Mouse (Mus musculus) frontal cortex, adult 2 months (tissue): ENCODE data around the gene Cutal. TPM values are rescaled to one million over a fixed set of nuclear protein-coding genes. Genes with fewer than 3 reads are reported as not detected.
"Not testable (repeated sequence)": the region's sequence is repeated elsewhere in the genome, so short reads cannot be mapped to it uniquely, and the experiment has no call there.

Experiments
- DNase-seq, 2 experiments: peaks; one replicate each; pipeline ENCODE4 v3.0.0; 2022; ENCODE audit warnings: low spot score in 1 of 2; ENCODE audit errors: extremely low spot score in 1 of 2
- polyA plus RNA-seq: library from polyadenylated mRNA; depleted of rRNA; stranded (reverse); fragments of >200 nt; gene quantifications from 2 replicates; pipeline ENCODE4 v1.2.3, GENCODE M21; 2012; rRNA removed

Gene Cutal
- 0.55 and 0.58 TPM in 2 replicates for polyA plus RNA-seq

DNA sequence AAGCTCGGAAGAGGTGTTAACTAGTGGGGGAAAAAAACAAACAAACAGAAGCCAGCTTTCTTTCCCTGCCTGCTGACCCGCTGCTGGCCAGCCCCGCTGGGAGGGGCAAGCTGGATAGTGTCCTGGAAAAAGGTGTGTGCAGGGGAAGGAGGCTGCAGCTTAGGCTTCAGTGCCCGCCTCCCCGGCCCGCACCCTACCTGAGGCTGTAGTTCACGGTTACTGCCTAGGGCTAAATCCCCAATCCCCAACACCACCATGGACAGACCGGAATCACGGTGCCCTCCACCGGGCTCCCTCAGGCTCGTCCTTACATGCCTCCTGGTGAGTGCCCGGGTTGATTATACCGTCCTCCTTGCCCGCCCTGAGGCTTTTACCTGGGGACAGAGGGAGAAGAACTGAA lies at the start of gene Cutal:
TSS of gene Cutal (plus strand) at position 126 of the 400 bp plus-strand sequence.
- no peak for DNase-seq

DNA sequence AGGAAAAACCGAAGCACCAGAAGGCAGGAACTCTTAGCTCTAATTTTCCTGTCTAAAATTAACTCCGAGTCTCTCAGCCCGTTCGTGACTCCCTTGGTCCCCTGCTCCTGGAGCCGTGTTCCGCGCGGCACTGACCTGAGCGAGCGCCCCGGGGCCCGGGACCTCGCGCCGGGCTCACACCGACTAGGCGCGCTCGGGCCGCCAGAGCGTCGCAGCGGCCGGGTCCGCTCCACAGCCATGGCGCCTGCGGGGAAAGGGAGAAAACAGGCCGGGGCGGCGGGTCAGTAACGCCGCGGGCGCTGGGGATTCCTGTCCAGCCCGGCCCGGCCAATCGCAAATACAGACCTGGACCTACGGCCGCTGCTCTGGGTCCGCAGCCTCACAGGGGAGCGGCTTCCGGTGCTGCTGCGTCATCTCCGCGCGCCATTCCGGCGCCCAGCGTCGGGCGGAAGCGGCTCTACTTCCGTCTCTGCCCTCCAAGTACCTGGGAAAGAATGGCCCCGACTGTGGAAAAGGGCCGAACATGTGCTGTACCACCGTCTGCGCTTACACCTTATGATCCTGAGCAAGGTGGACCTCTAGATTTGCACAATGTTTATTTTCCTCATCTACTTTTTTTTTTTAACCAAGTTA lies 48.3 kb upstream of the Cutal start, which contains the start of gene Fbxw2:
TSS of gene Fbxw2 (minus strand) at position 485 of the 633 bp plus-strand sequence.
- DNase-seq, result peak; percentile 77 to 94

DNA sequence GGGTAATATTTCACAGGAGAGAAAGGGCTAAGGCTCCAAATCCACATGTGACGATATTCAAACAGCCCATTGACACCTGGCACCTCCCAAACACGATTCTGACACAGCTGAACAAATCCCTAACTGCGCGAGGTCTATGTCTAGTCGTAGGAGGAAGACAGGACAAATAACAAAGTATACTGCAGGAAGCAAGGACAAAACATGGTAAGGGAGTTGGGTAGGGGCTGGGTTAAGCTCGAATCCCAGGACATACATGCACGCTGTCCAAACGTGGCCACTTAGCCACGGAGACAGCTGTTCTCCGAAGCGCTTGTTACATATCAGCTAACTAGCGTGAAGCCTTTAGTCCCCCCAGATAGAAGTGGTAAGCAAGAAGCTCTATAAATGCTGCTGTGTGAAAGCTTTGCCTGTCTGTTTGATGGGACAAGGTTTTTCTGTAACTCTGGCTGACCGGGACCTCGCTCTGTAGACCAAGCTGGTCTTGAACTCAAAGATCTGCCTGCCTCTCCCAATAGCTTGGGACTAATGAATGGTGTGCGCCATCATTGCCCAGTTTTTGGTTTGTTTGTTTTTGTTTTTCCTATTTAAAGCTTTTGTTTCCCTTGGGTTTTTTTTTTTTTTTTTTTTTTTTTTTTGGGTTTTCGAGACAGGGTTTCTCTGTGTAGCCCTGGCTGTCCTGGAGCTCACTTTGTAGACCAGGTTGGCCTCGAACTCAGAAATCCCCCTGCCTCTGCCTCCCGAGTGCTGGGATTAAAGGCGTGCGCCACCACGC lies 47.5 kb upstream of the Cutal start:
- no peak for DNase-seq

DNA sequence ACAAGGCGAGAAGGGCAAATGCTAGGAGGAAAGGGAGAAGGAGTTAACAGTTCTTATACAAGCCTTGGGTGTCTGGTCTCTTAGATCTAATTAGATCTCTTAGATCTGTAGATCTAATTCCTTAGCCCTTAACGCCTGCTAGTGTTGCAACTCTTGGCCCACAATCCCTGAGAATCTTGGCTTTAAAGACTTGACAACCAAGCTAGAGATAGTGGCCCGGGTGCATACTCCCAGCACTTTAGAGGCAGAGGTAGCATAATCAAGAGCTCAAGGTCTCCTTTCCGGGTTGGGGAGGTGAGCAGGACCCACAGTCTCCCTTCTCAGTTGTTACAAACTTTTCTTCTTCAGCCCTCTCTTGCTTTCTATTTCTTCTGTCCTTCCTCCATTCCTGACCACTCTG lies 46.6 kb upstream of the Cutal start:
- DNase-seq, result no peak

DNA sequence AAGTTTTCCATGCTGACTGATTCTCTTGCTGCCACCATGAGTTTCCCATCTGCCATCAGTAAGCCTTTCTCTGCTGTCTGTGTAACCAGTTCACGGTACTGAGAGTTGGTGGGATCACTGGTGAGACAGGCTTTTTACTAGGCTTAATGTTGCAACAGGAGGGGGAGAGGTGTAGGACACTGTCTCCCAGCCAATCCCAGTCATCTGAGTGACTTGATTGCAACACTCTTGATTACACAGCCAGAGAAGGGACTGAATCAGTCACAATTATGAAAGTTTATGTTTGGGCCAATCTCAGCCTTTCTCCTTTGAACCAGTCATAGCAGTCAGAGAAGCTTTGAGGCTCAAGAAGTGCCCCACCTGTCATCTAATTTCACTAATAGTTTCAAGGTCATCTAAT lies 46.2 kb upstream of the Cutal start:
- no peak for DNase-seq

DNA sequence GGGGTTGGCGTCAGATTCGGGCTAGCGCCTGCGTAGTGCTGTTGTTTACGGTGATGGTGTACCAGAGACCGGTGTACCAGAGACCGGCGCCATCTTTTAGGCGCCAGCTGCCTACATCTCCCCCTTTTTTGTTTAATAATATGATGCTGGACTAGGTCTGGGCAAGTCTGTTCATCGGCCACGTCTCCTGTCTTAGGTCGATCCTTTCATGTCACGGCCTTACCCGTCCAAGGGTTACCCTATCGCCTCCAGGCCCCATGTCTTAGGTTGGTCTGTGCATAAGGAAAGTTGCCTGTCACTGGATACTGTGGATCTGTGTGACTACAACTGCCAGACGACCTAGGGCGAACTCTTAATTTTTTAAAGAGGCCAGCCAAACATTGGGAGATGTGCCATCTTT lies 44.1 kb upstream of the Cutal start:
- DNase-seq, result not testable (repeated sequence)

DNA sequence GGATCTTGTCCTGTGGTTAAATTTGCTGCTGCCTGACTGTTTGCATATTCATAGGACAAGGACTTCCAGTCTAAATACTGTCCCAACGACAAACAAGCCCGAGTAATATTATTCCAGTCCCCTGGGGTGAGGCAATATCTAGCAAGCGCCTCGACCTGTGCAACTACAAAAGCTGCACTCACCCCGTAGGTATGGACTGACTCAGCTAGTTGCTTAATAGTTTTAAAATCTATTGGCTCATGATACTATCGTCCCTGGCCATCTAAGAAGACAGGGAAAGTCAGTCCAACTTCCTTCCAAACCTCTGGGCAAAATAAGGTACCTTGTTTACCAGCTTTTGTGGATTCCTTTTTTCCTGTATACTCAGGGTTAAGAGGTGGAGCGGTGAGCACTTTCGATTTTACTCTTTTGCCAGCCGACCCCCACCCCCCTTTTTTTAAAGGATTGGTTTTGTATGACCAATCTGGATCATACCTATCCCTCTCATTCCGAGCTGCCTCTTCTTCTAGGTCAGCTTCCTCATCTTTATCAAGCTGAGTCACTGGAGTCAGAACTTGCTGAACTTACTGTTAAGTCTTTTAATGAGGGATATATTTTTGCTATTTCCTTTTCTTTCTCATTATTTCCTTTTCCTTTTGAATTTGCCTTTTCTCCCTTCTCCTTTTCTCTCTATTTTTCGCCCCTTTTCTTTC lies 41.3 kb upstream of the Cutal start, which contains the start of gene Gm34653:
TSS of gene Gm34653 (plus strand) at position 242 of the 692 bp plus-strand sequence.
- not testable (repeated sequence) for DNase-seq

DNA sequence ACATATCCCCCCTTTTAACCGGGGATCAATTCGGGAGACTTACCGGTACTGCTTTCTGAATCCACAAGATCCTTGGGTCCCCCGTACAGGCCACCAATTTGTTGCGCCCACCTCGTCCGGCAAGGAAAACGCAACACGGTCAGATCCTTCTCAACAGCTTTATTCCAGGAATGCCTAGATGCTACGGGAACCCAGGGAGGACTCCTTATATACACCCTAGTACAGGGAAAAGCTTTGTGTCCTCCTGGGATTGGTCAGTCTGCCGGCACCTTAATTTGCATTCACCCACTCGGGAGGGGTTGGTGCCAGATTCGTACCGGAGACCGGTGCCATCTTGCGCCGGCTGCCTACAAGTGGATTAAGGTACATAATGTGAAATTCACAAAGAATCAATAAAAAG lies 40.6 kb upstream of the Cutal start:
- no peak for DNase-seq

DNA sequence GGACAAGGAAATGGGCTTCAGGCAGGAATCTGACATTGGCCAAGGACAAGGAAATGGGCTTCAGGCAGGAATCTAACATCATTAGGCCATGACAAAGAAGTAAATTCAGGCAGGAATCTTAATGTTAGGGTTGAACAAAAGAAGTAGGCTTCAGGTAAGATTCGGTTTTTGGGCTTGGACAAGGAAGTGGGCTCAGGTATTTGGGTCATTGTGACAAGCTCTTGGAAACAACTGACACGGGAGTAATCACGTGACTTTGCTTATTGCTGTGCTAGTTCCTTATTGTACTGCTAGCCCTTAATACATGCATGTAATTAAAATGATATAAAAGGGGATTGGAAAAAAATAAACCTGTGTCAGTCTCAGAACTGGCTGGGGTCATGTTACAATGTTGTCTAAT lies 38.5 kb upstream of the Cutal start:
- no peak for DNase-seq

DNA sequence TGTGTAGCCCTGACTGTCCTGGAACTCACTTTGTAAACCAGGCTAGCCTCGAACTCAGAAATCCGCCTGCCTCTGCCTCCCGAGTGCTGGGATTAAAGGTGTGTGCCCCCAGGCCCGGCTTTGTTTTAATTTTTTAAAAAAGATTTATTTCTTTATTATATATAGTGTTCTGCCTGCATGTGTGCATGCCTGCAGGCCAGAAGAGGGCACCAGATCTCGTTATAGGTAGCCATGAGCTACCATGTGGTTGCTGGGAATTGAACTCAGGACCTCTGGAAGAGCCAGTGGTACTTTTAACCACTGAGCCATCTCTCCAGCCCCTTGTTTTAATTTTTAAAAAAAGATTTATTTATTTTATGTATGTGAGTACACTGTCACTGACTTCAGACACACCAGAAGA lies 34.1 kb upstream of the Cutal start:
- DNase-seq, result not testable (repeated sequence)

DNA sequence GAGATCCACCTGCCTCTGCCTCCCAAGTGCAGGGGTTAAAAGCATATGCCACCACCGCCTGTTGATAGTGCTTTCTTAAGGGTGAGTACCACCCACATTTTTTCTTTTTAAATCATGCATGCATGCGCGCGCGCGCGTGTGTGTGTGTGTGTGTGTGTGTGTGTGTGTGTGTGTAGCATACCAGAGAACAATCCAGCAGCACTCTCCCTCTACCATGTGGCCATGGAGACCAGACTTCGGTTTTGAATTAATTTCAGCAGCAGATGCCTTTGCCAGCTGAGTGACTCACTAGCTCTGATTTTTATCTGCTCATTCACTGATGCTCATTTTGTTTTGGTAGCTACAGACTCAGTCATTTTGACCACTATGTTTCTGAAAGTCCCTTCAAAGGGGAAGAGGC lies 32.5 kb upstream of the Cutal start:
- peak; percentile 43 to 69 for DNase-seq

DNA sequence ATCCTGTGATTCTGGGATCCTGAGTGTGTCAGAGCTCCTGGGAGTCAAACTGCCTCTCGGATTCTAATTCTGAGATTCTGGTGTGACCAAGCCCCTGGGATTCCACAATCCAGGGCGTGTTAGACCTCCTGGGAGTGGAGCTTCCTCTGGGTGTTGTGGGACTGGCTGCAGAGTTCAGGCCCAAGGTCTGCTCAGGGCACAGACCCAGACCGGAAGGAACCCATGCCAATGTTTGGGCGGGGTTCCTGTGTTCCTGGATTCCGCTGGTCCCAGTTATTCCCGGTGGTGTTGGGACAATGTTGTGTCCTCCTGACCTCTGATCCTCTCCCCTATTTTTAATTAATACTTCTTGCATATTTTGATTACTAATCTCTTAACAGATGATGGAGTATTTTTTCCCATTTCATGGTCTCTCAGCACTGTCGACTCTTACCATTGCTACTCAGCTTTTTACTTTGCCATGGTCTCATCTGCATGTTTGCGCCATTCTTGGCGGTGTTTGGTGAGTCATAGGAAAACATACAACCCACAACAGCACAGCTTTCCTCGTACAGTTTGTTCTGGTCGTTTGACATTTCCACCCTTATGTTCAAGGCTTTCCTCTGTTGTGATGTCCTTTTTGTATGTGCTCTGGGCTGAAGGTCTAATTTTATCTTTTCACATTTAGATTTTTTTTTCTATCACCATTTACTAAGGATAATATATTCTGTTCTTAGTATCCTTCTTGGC lies 30.8 kb upstream of the Cutal start:
- peak in 1 of 2 experiments; percentile 33 for DNase-seq

DNA sequence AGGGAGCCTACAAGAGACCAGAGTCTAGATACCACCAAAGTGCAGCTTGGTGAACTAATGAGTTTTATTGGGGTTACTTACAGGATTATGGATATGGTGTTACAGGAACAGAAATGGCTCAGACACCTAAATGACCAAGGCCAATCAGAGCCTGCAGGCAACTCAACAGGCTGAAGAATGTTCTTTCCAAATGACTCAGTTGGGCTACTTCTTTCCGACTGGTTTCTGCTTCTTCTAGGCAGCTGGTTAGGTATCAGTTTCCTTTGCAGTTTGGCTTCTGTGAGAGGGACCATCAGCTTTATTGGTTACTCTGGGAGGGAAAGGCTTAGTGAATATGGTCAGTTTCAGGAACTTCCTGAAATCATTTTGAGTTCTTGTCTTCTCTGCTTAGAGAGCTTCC lies 26.5 kb upstream of the Cutal start:
- DNase-seq, result no peak

DNA sequence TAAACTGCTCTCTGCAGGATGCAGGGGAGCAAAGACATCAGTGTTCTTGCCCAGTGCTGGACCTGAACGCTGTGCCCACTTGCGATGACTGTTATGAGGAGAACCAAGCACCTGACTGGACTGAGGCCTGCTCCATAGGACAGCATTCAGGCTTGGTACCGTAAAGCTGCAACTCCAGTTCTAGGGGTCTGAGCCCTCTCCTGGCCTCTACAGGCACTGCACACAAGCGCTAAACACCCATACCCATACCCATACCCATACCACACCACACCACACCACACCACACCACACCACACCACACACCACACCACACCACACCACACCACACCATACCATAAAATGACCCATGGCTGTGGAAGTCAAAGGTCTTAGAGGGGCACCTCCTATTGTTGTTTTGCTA lies 18.9 kb upstream of the Cutal start:
- DNase-seq, result no peak

DNA sequence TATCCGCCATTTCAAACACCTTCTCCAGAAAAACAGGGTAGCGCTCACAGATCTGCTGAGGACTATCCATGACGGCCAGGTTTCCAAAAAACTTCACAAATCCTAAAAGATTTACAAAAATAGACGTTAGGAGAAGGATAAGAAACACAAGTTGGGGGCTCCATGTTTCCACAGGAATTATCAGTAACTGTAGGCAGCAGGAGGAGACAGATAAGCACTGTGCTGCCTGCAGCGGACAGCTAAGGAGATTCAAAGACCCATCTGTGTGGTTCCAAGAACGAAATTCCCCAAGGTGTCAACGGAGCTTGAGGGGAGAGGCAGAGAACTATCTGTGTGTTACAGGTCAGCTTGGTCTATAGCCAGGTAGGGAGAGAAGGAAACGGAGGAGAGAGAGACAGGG lies 16.5 kb upstream of the Cutal start:
- DNase-seq, result no peak

DNA sequence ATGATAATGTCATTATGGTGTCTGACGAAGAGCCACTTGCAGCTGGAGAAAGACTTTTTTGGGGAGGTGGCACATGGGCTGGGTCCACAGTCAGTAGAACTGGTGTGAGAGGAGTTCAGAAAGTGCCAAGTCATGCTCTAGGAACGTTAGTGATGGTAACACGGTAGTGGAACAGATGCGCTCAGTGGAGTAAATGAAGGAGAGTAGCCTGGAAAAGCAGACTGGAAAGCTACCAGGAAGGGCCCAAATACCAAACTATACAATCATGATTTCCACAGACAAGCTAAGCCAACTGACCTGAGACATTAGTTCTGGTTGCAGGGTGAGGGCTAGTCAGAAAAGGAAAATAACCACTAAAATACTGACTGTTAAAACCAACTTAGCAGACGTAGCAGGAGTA lies 4.5 kb upstream of the Cutal start:
- DNase-seq, result peak in 1 of 2 experiments; percentile 11

DNA sequence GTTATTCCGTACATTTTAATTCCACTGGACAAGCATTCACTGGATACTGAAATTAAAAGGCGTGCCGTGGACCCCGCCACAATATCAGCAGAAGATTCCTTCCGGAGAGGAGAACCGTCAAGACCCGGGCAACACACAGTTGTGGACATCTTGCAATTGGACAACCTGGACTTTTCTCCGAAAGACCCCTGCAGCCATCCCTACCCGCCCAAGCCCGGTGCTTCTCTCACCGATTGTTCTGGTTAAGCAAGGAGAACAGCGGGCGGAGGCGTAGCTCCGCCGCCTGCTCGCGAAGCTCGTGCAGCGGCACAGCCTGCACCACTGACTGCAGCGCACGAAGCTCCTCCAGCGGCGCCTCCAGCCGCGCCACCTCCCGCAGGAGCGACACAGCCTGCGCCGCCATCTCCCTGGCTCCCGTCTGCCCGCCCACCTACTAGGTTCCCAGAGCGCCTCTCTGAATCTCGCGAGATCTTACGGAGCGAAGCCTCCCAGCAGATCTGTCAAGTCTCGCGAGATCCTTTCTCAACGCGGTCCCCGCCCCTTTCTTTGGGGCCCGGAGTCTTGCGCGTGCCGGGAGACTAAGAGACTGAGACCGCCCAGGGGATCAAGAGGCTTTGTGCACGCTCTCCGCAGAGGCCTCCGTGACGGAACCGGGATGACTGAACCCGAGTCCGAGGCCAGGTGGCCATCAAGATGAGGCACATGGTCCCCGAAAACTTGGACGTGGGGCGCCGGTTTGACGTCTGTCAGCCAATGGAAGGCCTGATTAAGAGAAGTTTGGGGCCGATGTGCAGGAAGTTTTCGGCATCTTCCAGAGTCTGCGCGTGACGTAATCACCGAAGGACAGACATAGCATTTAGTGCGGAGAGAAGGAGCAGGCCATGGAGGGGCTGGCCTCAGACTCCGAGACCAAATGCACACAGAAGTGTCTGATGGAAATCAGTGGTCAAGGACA lies 3.4 kb upstream of the Cutal start:
- DNase-seq, result peak; percentile 89 to 95

DNA sequence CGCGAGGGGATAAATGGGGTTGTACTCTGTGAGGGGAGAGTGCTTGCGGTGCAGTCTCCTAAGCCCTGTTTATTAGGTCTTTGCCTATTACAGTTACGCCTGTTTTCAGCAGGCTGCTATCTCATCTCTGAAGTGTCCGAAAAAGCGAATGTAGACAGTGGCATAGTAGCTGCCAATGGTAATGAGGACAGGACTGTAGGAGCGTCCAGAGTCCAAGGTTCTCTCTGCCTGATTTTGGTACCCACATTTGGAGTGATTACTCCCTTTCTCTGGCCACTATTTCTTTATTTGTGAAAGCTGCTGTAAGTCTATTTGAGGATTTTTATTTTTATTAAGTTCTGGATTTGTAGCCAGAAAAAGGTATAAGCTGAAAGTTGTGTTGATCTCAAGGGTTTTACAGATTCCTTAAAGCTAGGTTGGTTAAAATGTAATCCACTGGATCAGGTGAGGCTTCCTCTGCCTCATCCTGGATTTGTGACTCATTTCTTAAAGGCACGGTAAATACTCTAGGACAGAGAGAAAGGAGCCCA lies 685 bp downstream of the Cutal start, which contains the start of gene Psmd5:
TSS of gene Psmd5 (minus strand) at position 153 of the 530 bp plus-strand sequence.
- no peak for DNase-seq

DNA sequence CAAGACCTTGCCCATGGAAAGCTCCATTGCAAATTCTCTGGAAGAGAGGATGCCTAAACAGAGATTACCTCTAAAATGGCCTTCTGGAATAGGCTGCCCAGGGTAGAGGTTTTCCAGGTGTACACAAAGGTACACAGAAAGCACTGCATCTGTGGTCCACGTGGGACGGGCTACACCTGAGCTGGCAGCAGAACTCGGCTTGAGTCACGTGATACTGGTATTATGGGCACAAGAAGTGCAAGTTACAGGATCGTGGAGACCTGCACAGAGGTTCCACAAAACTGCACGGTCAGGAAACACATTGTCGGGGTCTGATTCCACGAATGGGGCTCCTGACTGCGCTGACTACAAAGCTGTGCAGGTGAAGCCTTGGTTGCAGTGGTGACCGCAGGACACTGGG lies 5.9 kb downstream of the Cutal start:
- no peak for DNase-seq
